Mouse (Mus musculus): ENCODE data around the gene Klra4.
"Not testable (repeated sequence)": the region's sequence is repeated elsewhere in the genome, so short reads cannot be mapped to it uniquely, and the experiment has no call there.

- TF ChIP-seq POLR2A (IDR thresholded peaks at IDR 0.05; ENCODE audit: low read depth, low read length); ZNF384 (IDR thresholded peaks at IDR 0.05; ENCODE audit: low read depth, low read length); EP300 (IDR thresholded peaks at IDR 0.05; ENCODE audit: low read length); CTCF (conservative IDR thresholded peaks at IDR 0.05 in 1 of 2, IDR thresholded peaks at IDR 0.05 in 1 of 2; ENCODE audit: low read depth in 2 of 2, low read length in 2 of 2); MAFK (IDR thresholded peaks at IDR 0.05; ENCODE audit: insufficient replicate concordance, low read length); USF2 (conservative IDR thresholded peaks at IDR 0.05; ENCODE audit: low read depth, low read length); ZC3H11A (IDR thresholded peaks at IDR 0.05; ENCODE audit: low read depth, low read length); MAX (IDR thresholded peaks at IDR 0.05; ENCODE audit: low read length): not testable (repeated sequence)
Observed at GRCm38 (mm10) chr6:130035146-130035545, 31.9 kb downstream of the Klra4 start.
